In the genomic region with DNA sequence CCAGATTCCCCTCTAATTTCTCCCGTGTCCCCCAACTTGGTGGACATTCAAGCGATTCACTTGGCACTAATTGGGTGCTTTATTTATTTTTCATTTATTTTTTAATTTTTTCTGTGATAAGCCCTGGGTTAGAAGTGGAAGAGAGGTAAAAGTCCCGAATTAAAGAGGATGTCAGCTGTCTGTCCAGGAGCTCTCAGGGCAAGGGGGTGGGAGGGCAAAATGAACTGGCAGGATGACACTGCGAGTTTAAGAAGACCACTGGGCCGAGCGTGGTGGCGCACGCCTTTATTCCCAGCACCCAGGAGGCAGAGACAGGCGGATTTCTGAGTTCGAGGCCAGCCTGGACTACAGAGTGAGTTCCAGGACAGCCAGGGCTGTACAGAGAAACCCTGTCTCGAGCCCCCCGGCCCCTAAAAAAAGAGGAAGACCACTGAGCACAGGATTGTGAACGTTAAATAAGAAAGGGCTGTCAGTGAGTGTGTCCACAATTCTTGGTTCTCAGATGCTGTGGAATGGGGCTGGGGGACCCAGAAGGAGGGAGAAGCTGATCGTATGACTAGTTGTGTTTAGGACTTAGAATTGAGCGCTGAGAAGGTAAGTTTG, we compare ENCODE assay signal across 8 mouse cellular contexts. TPM values are rescaled to one million over a fixed set of nuclear protein-coding genes. Genes with fewer than 3 reads are reported as not detected.
DNase-seq lines count a peak whose midpoint lies in the region; ATAC-seq lines count a peak whose summit lies in the region.

No protein-coding gene starts in this region.

- H3K4me1 ChIP-seq in megakaryocyte, embryonic 14.5 days, result peaks cover 77% of the 10 kb centered on the region
- H3K4me1 ChIP-seq in limb, embryonic 13.5 days, result peaks cover 38% of the 10 kb centered on the region
- H3K4me1 ChIP-seq in stomach, embryonic 16.5 days (ENCODE audit: control insufficient read depth, insufficient read depth, low read length), result peaks cover 31% of the 10 kb centered on the region

- ATAC-seq in cerebellum, adult (ENCODE audit: insufficient number of reproducible peaks, low FRiP score, low TSS enrichment), result no peak
- ATAC-seq in megakaryocyte, adult 5-6 weeks (ENCODE audit: poor library complexity, severe bottlenecking), result no peak
- no peak for ATAC-seq in limb, embryonic 13.5 days (ENCODE audit: low FRiP score, low read depth)
- ATAC-seq in stomach, embryonic 16.5 days (ENCODE audit: insufficient read depth, low FRiP score), result no peak
- ATAC-seq in CD4-positive, CD25-positive, alpha-beta regulatory T cell, adult 4 months, result no peak

- peaks cover 9% of the 10 kb centered on the region for H3K27me3 ChIP-seq in megakaryocyte, embryonic 14.5 days (replicated peaks)
- no peaks in the 10 kb centered on the region for H3K27me3 ChIP-seq in limb, embryonic 13.5 days
- H3K27me3 ChIP-seq in stomach, embryonic 16.5 days (ENCODE audit: control insufficient read depth, insufficient read depth, low read length), result no peaks in the 10 kb centered on the region

- peak overlapping the region; percentile 94 for H3K4me3 ChIP-seq in megakaryocyte, embryonic 14.5 days (replicated peaks)
- peak overlapping the region; percentile 57 for H3K4me3 ChIP-seq in limb, embryonic 13.5 days
- H3K4me3 ChIP-seq in stomach, embryonic 16.5 days (replicated peaks; ENCODE audit: low read length), result peak overlapping the region; percentile 63

- H3K36me3 ChIP-seq in megakaryocyte, embryonic 14.5 days (replicated peaks; ENCODE audit: low read length), result no peaks in the 10 kb centered on the region
- H3K36me3 ChIP-seq in limb, embryonic 13.5 days, result no peaks in the 10 kb centered on the region
- H3K36me3 ChIP-seq in stomach, embryonic 16.5 days (ENCODE audit: control insufficient read depth, insufficient read depth, low read length), result no peaks in the 10 kb centered on the region

- H3K27ac ChIP-seq in limb, embryonic 13.5 days, result peak overlapping the region; percentile 99
- H3K27ac ChIP-seq in stomach, embryonic 16.5 days (ENCODE audit: low read length), result peak overlapping the region; percentile 99

- intact Hi-C loops in left cerebral cortex, postnatal 25 days (cut with DNase I), result loop anchor here (2.0 kb wide), 1 partner anchor 75 kb away; no protein-coding TSS in a partner anchor

- peak overlapping the region; percentile 67 for H3K4me2 ChIP-seq in limb, embryonic 13.5 days (replicated peaks)
- H3K4me2 ChIP-seq in stomach, embryonic 16.5 days (ENCODE audit: low read depth, low read length), result peak overlapping the region; percentile 61

- peak; percentile 53 for DNase-seq in cerebellum, adult 11-12 months
- no peak for DNase-seq in left cerebral cortex, postnatal 25 days (ENCODE audit: low spot score in 2 of 2)

- peak overlapping the region; percentile 74 for H3K9ac ChIP-seq in limb, embryonic 13.5 days
- H3K9ac ChIP-seq in stomach, embryonic 16.5 days (ENCODE audit: low read length), result peak overlapping the region; percentile 86

- H3K9me3 ChIP-seq in megakaryocyte, embryonic 14.5 days, result no peaks in the 10 kb centered on the region
- H3K9me3 ChIP-seq in limb, embryonic 13.5 days, result no peaks in the 10 kb centered on the region
- H3K9me3 ChIP-seq in stomach, embryonic 16.5 days (replicated peaks; ENCODE audit: control insufficient read depth, low read length), result no peaks in the 10 kb centered on the region

- WGBS in limb, embryonic 13.5 days, result 56% methylated on average over 15 of the region's 15 CpGs
- 51% methylated on average over 15 of the region's 15 CpGs for WGBS in stomach, embryonic 16.5 days

RNA-seq across cellular contexts. Expression of gene Ctdsp1, which starts 3.8 kb away (rescaled TPM):
- polyA plus RNA-seq in megakaryocyte, embryonic 14.5 days (2012; ENCODE audit: insufficient read depth, low replicate concordance), result 33.8 and 117 TPM in 2 replicates
- 130 and 145 TPM in 2 replicates for total RNA-seq in megakaryocyte, adult 5-6 weeks (2015)
- total RNA-seq in megakaryocyte, adult 5-6 weeks (2017), result 53.2 and 61.1 TPM in 2 replicates
- 87.5 and 90.9 TPM in 2 replicates for polyA plus RNA-seq in limb, embryonic 13.5 days (2015; fragmentation: Nextera tagmentation; extraction: Ambion mirVana)
- polyA plus RNA-seq in stomach, embryonic 16.5 days (2015; fragmentation: Nextera tagmentation; extraction: Ambion mirVana), result 77.9 and 88.9 TPM in 2 replicates
- total RNA-seq in left cerebral cortex, postnatal 25 days (2021), result 10 to 100 TPM; 22.5 to 27.1 TPM
- polyA plus RNA-seq in CD4-positive, CD25-positive, alpha-beta regulatory T cell, adult 4 months (2017; shearing (Covaris generic)), result 10 to 100 TPM; 39.8 to 48.3 TPM

RNA-seq across cellular contexts. Expression of gene Slc11a1, which starts 12.5 kb away (rescaled TPM):
- polyA plus RNA-seq in megakaryocyte, embryonic 14.5 days (2012; ENCODE audit: insufficient read depth, low replicate concordance), result 6.3 and 57.9 TPM in 2 replicates
- 54.7 and 60.8 TPM in 2 replicates for total RNA-seq in megakaryocyte, adult 5-6 weeks (2015)
- total RNA-seq in megakaryocyte, adult 5-6 weeks (2017), result 46.2 and 48.1 TPM in 2 replicates
- 2.4 and 2.9 TPM in 2 replicates for polyA plus RNA-seq in limb, embryonic 13.5 days (2015; fragmentation: Nextera tagmentation; extraction: Ambion mirVana)
- polyA plus RNA-seq in stomach, embryonic 16.5 days (2015; fragmentation: Nextera tagmentation; extraction: Ambion mirVana), result 7.7 and 8.7 TPM in 2 replicates
- 1 to 10 TPM; 3.3 to 4.1 TPM for total RNA-seq in left cerebral cortex, postnatal 25 days (2021)
- polyA plus RNA-seq in CD4-positive, CD25-positive, alpha-beta regulatory T cell, adult 4 months (2017; shearing (Covaris generic)), result 1 to 10 TPM in 1 of 2 experiments, under 1 TPM in 1; 0.78 to 4.0 TPM

RNA-seq across cellular contexts. Expression of gene Vil1, which starts 21.7 kb away (rescaled TPM):
- polyA plus RNA-seq in megakaryocyte, embryonic 14.5 days (2012; ENCODE audit: insufficient read depth, low replicate concordance), result not detected in 2 replicates
- total RNA-seq in megakaryocyte, adult 5-6 weeks (2015), result not detected in 2 replicates
- total RNA-seq in megakaryocyte, adult 5-6 weeks (2017), result not detected in 2 replicates
- polyA plus RNA-seq in limb, embryonic 13.5 days (2015; fragmentation: Nextera tagmentation; extraction: Ambion mirVana), result 0.17 and 0.20 TPM in 2 replicates
- 29.1 and 29.8 TPM in 2 replicates for polyA plus RNA-seq in stomach, embryonic 16.5 days (2015; fragmentation: Nextera tagmentation; extraction: Ambion mirVana)
- under 1 TPM; 0.39 to 0.96 TPM for total RNA-seq in left cerebral cortex, postnatal 25 days (2021)
- polyA plus RNA-seq in CD4-positive, CD25-positive, alpha-beta regulatory T cell, adult 4 months (2017; shearing (Covaris generic)), result under 1 TPM; 0.23 to 0.33 TPM

RNA-seq across cellular contexts. Expression of gene Catip, which starts 25.6 kb away (rescaled TPM):
- 0.59 TPM in 1 of 2 replicates, not detected in the other for polyA plus RNA-seq in megakaryocyte, embryonic 14.5 days (2012; ENCODE audit: insufficient read depth, low replicate concordance)
- total RNA-seq in megakaryocyte, adult 5-6 weeks (2015), result 0.07 TPM in 1 of 2 replicates, not detected in the other
- 0.26 TPM in 1 of 2 replicates, not detected in the other for total RNA-seq in megakaryocyte, adult 5-6 weeks (2017)
- 1.2 and 1.5 TPM in 2 replicates for polyA plus RNA-seq in limb, embryonic 13.5 days (2015; fragmentation: Nextera tagmentation; extraction: Ambion mirVana)
- 0.66 and 0.77 TPM in 2 replicates for polyA plus RNA-seq in stomach, embryonic 16.5 days (2015; fragmentation: Nextera tagmentation; extraction: Ambion mirVana)
- under 1 TPM; 0.55 to 0.80 TPM for total RNA-seq in left cerebral cortex, postnatal 25 days (2021)
- polyA plus RNA-seq in CD4-positive, CD25-positive, alpha-beta regulatory T cell, adult 4 months (2017; shearing (Covaris generic)), result under 1 TPM in 1 of 2 experiments, not detected in 1; 0.29 TPM

Comparison
In these comparisons a context has a peak if more than half of its experiments do, and no peak if none do; other contexts are left out.
1. RNA of gene Vil1, which starts 21.7 kb away (polyA plus RNA-seq): 29.1 to 29.8 TPM in stomach, embryonic 16.5 days; 0.23 to 0.33 TPM in CD4-positive, CD25-positive, alpha-beta regulatory T cell, adult 4 months, 0.17 to 0.20 TPM in limb, embryonic 13.5 days and not detected in megakaryocyte, embryonic 14.5 days; every median in the first group is over 10 times any median in the second.
2. Peak in every context shown above with its lines, with median percentiles within 50 percentile points of each other: H3K4me3 ChIP-seq.